Mouse (Mus musculus) ES-Bruce4 (cell line): ENCODE data around the gene Tbxas1.

Experiments
- CTCF ChIP-seq: IDR thresholded peaks from one replicate; pipeline ENCODE4 v1.8.1; 2011; ENCODE audit warnings: low read depth, low read length
- EP300 ChIP-seq: IDR thresholded peaks from 2 replicates; pipeline ENCODE4 v1.6.1; 2011; ENCODE audit warnings: low read depth, low read length; ENCODE audit not compliant: insufficient read depth
- POLR2A ChIP-seq: IDR thresholded peaks from one replicate; pipeline ENCODE4 v1.8.1; 2011; ENCODE audit warnings: low read length; ENCODE audit not compliant: insufficient read depth

DNA sequence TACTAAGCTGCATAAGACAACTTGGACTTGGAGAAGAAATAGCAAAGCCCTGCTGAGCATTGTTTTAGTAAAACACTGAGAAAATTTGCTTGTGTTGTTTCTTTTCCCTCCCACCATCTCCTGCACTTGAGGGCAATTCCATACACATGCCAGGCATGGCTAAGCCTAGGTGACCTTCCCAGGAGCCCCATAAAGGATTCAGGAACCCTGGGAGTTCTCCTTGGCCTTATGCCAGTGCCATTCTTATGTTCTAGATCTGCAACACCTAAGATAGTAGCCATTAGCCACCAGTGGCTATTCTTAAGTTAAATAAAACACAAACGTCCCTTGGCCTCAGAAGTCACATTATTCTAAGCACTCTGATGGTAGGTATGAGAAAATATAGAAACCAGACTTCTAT, 27.8 kb upstream of the Tbxas1 start:
- TF ChIP-seq CTCF (no peak), POLR2A (no peak), EP300 (no peak)
